Mouse (Mus musculus) T-helper 1 cell (primary cell): Measurements from ENCODE around the gene Dzip1.

Experiments used
- in situ Hi-C: fragments of 300-600 bp; cut with MboI, MseI; formaldehyde crosslinking; loops from one replicate; pipeline ENCODE4 v1.15.1; 2025; ENCODE audit warnings: high pct_unique_total_duplicates

Gene Dzip1

DNA sequence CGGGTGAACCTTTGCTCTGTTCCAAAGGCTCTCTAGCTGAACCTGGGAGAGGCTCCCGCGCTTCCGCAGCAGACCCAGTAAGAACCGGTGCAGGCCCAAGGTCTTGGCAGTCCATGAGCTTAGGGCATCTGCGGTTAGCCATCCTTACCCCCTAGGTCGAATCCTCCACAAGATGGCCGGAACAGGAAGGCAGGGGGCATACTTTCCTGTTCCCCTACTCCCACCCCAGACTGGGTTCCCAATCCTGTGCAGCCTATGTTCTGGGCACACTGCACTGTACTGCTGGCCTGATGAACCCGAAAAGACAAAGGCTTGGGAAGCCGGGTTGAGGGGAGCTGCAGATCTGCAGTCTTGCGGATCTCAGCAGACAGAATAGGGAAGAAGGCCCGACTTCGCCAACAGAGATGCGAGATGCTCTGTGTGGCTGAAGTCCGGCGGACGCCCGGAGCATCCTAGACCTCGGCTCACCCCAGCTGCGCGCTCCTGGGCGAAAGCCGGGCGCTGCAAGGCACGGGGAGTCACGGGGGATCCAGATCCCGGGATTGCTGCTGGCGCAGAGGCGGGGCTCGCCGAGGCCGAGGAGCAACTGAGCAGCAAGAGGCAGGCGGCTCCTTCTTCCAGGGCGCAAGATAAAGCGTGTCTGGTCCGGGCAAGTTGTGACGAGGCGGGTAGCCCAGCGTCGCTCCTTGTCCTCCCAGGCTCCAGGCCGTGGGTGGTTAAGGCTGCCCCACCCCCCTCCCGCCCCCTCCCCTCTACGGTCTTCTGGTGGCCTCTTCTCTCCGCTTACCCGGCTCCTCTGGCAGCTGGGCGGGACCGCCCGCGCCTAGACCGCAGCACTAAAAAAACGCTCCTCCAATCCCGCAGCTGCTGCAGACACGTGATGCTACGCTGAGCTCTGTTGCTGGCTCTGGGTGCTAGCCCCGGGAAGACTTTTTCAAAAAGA, at the start of gene Dzip1:
Gene Dzip1, minus strand, starts transcription at position 788 of the 943 bp plus-strand sequence.
- in situ Hi-C loops: no loop called here

DNA sequence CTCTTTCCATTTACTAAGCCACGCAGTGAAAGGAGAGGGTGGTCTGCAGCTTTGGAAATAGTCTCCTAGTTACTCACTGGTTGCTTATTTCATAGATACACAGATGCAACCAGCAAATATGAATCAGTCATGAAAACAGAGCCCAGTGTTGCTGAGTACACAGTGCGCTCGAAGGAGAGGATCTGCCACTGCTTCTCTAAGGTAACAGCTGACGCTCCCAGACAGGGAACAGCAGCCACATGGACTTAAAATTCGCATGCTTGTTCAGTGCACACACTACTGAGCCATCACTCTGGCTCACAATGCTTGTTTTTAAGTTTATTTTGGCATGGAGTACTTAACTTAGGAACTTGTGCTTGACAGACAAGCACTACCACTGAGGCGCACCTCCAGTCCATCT, 47.0 kb upstream of the Dzip1 start:
- in situ Hi-C loops: no loop called here

DNA sequence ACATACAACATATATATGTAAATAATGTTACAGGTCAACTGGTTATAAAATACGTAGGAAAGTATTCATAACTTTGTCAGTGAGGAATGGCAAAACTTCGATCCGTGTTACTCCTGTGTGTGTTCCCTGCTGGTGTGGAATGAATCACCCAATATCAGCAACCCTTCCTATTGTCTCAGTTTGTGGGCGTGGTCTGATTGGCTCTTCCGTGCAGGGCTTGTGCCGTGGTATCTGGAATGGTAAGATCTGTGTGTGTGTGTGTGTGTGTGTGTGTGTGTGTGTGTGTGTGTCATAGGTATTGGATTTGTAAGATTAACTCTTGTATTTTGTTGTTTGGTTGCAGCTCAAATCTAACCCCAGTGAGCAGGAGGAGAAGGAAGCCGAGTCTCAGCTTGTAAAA, 42.4 kb upstream of the Dzip1 start:
- in situ Hi-C loops: no loop called here

DNA sequence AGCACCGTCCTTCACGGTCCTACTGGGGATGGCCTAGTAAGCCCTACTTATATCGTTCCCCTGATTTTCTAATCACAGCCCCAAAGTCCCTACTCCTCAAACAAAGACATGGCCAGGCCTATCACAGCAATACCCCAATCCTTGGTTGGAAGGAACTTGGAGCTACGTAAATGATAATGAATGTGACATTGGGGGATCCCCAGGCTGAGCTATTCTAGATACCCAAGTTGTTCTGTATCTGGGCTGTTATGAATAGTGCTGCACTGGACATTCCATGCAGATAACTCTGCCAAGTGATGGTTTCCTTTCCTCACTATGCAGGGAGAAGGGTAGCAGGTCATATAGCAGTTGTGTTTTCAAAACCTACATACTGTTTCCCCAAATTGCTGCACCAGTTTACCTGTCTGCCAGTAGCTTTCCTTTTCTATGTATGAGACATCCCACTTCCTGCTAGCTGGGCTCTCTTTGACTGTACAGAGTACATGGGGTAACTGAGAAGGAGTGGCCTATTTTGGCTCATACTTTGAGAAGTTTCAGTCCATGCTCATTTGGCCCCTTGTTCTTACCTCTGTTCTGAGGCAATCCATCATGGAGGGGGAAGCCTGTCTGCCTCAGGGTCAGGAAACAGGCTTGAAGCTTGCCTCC, 40.2 kb upstream of the Dzip1 start:
- in situ Hi-C loops: no loop called here

DNA sequence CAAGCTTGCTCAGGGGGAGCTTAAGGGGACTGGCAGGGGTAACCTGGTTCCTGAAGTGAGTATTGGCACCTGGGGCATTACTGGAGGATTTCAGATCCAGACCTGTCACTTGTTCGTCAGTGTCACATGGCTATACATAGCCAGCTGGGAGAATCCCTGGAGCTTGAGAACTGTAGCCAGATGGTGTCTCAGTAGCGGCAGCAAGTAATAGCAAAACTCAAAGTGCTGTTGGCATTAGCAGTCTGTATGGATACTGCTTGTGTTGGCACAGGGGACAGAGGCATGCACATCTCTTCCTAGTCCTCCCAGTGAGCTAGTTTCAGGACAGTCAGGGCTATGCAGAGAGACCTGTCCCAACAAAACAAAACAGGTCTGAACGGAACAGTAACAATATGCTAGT, 32.8 kb upstream of the Dzip1 start:
- in situ Hi-C loops: no loop called here

DNA sequence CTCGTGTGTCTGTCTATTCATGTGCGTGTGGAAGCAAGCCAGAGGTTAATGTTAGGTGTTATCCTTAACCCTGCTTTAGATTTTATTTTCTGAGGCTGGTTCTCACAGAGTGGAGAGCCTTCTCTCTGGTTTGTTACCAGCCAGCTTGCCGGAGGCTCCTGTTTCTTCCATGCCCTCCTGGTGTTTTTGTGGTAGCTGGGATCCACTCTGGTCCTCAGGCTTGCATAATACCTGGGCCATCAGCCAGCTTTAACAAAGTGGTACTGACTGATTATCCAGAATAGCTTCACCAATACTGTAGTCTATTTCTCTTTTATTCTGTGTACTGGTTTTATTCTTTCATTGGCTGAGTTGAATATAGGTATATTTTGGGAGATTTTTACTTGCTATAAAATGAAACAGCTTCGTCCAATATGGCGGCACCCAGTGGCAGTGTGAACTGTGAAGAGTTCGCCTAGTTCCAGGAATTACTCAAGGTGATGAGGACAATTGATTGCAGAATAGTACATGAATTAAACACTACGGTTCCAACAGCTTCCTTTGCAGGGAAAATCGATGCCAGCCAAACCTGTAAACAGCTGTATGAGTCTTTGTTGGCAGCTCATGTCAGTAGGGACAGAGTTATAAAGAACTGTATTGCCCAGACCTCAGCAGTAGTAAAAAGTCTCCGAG, 26.8 kb upstream of the Dzip1 start:
- in situ Hi-C loops: no loop called here

DNA sequence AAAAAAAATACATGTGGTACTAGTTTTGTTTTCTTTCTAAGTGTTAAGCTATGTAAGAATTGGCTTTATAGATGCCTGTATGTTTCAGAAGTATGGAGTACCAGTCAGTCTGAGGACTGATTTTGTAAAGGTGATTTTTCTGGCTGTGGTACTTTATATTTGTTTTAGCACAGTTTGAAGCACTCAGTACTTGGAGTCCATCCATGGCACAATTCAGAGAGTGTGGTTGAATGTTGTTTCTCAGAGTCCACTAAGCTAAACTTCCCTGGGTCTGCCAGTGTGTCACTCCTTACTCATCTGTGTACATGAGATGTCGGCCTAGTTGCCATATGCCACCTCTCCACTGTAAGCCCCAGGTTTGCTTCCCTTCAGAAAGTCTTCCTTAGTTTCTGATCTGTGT, 23.6 kb upstream of the Dzip1 start:
- in situ Hi-C loops: no loop called here

DNA sequence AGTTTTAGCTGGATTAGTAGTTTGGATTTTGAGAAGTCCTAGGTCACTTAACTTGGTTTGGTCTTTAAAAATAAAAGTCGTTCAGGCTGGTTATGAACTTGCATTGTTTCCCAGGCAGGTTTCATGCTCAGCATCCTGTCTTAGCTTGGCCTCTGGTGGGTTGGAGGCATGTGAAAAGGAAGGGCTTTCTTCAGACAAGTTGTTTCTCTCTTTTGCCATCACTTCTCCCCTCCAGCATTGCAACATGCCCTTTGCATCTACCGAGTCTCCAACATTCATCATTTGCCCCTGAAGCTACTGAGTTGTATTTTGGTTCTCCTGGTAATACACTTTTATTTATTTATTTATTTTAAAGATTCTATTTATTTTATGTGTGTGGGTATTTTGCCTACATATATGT, 19.4 kb upstream of the Dzip1 start:
- in situ Hi-C loops: no loop called here

DNA sequence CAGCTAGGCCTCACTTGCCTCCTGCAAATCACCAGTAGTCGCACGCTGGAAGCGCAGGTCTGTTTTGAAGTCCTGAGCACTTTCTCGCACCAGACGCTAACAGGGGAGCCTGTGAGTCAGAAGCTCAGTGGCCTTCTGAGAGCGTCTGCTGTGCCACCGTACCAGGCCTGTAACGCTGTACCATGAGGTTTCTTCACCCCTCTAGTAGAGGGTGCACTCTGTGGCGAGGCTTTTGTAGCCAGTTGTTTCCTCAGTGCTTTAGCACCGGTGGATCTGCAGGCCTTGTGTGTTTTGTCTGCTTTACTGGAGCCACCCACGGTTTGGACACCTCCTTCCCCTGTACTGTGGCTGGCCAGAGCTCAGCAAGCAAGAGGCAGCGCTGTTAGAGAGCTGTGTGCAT, 16.8 kb upstream of the Dzip1 start:
- in situ Hi-C loops: no loop called here

DNA sequence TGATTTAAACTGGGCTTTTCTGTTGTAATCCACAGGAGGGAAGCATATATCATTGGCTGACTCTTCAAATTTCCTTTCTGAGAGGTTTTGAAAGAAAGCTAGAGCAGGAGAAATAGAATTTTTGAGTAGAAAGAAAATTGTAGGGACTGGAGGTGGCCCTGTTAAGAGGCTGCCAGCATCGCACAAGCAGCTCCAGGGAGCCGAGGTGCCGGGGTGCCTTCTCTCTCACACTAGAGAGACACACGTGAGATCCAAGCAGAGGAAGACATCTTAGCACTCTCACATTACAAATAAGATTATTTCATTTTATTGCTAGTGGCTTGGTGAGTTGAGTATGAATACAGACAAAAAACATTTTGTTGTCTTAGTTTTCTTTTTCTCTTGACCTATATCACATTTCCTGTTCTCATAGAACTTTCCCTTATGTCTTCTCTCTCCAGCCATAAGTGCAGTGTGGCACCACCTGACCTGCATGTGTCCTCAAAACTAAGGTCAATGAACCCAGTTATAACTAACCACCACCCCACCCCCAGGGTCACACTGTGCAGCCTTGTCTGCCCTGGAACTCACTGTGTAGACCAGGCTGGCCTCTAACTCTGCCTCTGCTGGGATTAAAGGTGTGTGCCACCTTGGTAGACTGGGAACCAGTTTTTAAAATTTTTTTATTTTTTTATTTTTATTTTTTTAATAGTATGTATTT, 15.7 kb upstream of the Dzip1 start:
- in situ Hi-C loops: no loop called here

DNA sequence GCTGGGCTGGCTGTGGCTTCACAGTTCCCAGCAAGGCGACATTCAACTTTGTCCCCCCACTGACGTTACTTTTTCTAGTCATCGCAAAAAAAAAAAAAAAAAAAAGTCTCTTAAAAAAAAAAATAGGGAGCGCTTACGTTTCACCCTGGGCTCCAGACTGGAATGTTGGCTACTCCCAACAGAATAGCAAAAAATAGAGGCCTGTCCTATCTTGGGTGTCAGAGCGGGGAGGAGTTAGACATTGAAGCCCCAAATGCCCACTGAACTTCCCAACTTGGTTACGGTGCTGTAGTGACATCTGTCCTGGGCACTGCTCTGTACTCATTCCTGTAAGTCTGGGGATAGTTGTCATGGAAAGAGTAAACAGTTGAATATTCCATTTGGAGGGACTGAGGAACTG, 13.3 kb upstream of the Dzip1 start:
- in situ Hi-C loops: no loop called here

DNA sequence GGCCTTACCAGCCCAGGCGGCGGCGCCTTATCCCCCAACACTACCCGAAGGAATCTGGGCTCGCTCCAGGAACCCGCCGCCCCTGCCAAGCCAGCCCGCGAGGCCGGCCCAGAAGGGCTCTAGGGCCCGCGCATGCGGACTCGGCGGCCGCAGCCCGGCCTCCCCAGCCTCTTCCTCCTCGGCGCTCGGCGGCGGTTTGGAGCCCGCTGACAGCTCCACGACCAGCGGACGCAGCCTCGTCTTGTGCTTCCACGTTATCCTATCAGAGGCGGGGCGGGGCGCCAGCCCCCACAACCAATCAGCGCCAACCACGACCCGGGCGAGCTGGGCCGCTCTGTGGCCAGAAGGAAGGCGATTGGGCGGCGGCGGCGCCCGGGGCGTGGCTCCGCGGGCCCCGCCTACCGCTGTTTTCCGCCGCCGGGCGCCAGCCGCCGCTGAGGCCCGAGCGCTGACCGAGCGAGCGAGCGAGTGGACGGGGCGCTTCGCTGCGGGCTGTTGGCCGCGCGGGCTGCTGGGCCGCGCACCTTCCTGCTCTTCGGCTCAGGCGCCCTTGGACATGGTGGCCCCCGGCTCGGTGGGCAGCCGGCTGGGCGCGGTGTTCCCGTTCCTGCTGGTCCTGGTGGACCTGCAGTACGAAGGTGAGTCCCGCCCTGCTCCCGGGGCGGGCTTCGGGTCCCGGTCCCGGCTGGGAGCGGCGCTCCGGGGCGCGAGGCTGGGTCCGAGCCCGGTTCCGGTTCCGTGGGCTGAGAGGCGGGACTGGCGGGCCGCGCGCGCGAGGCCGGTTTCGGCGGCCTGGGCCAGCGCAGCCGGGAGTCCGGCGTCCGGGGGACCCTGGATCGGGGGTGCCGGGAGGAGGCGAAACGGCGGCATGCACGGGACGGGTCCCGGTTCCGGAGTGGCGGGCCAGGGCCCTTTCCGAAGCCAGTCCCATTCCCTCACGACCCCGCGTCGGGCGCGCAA, 12.6 kb upstream of the Dzip1 start, which contains the start of gene Dnajc3:
Gene Dnajc3, plus strand, starts transcription at position 444 of the 960 bp plus-strand sequence.
- in situ Hi-C loops: no loop called here

DNA sequence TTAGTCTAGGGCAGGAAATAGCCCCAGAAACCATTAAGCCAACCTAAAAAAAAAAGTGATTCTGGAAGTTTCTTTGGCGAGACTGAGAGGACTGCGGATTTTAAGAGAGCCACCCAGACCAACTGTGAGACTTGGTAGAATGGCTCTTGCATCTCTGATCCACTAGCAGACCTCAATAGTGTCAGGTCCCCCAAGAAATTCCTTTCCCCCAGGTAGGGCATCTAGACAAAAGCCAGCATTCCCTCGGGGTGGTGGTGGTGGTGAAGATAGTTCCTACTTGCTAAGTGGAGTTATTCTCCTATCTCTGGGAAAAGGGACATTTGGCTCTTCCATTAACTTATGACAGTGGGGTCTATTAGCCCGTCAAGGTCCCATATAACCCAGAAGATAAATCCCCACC, 11.7 kb upstream of the Dzip1 start:
- in situ Hi-C loops: no loop called here

DNA sequence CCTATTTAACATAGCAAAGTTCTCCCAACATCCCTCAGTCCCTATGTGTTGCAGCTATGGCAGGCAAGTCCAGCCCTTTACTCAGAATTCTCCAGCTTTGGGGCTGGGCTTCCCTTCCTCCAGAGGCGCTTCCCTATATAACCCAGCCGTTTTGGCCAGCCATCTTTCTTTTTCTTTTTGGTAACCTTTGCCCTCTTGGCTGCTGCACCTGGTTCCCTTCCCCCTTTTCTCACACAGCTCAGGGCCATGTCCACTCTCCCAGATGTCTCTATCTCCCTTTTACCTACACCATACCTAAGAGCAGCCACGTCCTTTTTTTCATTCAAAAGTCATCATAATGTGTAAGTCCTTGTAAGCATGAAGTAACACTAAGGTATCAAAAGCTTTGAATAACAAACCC, 11.0 kb upstream of the Dzip1 start:
- in situ Hi-C loops: no loop called here

DNA sequence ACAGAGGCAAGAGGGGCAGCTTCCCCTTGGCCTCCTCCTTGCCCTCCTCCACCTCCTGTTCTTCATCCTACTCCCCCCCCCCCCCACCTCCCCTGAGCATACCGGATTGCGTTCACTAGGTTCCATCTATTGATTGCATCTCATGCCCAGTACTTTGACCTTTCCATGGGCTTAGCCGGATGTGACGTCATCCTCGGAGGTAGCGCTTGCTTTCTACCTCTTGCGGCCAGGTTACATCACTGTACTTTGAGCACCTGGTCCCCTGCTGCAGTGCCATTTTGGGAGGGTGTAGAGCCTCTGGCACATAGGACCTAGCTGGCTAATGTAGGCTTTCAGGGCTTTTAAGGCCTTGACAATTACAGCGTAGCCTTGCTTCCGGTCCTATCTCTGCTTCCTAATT, 9.4 kb upstream of the Dzip1 start:
- in situ Hi-C loops: no loop called here

DNA sequence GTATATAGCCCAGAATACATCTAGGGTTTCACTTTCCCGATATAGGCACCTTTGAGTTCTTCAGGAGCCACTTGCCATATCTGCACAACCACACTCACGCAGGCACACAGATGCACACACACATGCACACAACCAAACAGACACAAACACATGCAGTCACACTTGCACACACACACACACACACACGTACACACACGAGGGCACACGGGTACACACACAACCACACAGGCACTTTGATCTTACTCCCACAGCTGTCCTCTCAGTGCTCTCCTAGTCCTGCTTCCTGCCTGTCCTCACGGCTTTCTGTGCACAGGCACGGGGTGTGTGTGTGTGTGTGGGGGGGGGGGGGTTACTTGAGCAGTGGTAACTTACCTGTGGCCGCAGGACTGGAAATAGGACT, 7.7 kb upstream of the Dzip1 start:
- in situ Hi-C loops: no loop called here

DNA sequence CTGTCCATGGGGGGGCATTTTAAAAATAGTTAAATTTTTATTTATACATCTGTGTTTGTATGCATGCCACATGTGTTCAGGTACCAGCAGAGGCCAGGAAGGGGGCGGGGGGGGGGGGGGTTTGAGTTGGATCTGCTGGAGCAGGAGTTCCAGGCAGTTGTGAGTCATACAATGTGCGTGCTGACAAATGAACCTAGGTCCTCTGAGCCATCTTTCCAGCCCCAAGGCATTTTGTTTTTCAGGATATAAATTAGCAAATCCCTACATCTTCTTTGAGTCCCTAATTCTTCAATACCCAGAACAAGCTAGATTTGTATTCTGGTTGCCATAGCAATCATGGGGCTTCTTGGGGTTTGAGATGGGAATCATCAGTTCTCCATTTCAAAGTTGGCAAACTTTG, 5.9 kb upstream of the Dzip1 start:
- in situ Hi-C loops: no loop called here

DNA sequence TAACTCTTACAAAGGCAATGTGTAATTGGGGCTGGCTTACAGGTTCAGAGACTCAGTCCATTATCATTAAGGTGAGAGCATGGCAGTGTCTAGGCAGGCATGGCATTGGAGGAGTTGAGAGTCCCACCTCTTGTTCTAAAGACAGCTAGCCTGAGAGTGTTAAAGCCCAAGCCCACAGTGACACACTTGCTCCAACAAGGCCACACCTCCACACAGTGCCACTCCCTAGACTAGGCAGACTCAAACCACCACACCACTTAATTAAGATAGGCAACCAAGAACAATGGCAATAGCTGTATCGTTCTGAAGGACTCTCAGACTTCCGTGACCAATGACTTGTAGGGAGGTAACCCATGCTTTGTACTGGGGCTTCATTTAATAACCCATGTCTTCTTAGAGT, 5.5 kb upstream of the Dzip1 start:
- in situ Hi-C loops: no loop called here

DNA sequence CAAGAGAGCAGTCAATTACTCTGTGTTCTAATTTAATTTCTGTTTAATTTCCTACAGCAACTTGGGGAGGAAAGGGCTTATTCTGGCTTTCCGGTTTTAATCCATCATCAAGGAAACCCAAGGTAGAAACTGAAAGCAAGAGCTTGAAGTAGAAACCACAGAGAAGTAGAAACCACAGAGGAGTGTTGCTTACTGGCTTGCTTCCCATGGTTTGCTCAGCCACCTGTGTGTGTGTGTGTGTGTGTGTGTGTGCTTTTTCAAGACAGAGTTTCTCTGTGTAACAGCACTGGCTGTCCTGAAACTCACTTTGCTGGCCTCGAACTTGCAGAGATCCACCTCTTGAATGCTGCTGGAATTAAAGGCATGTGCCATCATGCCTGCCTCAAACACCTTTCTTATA, 4.5 kb upstream of the Dzip1 start:
- in situ Hi-C loops: no loop called here

DNA sequence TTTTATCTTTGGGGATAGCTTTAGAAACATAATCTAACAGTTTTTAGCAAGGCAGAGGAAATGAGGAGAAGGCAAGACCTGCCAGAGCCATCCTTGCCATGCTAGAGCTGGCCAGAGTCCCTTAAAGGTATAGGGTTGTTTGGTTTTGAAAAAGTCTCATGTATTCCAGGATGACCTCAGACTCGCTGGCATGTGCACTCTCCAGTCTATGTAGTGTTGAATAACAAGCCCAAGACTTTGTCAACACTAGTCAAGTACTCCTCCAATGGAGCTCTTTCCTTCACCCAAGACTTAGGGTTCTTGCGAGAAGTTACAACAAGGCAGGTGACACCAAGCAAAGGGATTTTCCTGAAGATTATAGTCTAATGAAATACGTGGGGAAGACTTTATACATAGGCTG, 3.3 kb upstream of the Dzip1 start:
- in situ Hi-C loops: no loop called here

DNA sequence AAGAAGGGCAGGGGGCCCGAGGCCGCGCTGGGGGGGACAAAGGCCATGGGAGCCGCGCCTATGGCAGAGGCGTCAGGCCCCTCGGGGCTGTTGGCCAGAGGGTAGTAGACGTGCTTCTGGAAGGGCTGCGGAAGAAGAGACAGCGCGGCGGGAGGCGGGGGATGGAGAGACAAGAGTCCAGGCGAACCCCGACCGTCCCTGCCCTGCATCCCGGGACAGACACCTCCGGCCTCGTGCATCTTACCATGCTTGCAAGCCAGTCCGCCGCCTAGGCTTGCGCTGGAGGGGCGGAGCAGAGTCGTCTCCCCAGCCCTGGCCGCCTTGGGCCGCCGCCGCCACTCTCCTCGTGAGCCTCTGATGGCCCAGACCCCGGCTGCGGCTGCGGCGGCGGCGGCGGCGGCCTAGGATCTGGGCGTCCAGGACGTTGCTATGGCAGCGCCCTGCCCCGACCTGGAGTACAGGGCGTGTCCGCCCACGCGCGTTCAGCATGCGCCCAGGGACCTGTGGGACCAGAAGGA, 2.5 kb downstream of the Dzip1 start:
- in situ Hi-C loops: no loop called here
